Mouse (Mus musculus) heart, postnatal 0 days (tissue): Measurements from ENCODE around the gene Plekhj1.

Source experiments
- CTCF ChIP-seq: IDR thresholded peaks from 2 replicates; pipeline ENCODE4 v1.5.1; 2016; ENCODE audit warnings: antibody characterized with exemption, control low read depth, low read depth
- EP300 ChIP-seq: IDR thresholded peaks from 2 replicates; pipeline ENCODE4 v1.6.1; 2016; ENCODE audit warnings: antibody characterized with exemption, low read depth

- TF ChIP-seq CTCF (no peak), EP300 (no peak)
These were observed 39.8 kb downstream of the Plekhj1 start for GRCm38 (mm10) chr10:80758651-80759050.
